24 mouse cellular contexts compared by ENCODE assay signal in genomic region chr16:8584248-8584647, GRCm38 (mm10). TPM values are rescaled to one million over a fixed set of nuclear protein-coding genes. Genes with fewer than 3 reads are reported as not detected.
A peak's percentile ranks its signal among the peaks of the same experiment; 100 is the strongest.
DNase-seq lines count a peak whose midpoint lies in the region; ATAC-seq and TF ChIP-seq lines count a peak whose summit lies in the region.
"Had no signal": no experiment of that assay in that cellular context is flagged by ENCODE, and none has a peak within 500 bp of the region (broad histone marks: within the 10 kb centered on the region; RNA-seq: fewer than 3 reads in every experiment).

No protein-coding gene starts in this region.

- H3K27me3 ChIP-seq in forebrain, embryonic 11.5 days (ENCODE audit: control insufficient read depth, insufficient read depth, low read length), result no peaks in the 10 kb centered on the region
- peaks cover 5% of the 10 kb centered on the region for H3K27me3 ChIP-seq in forebrain, embryonic 16.5 days (replicated peaks; ENCODE audit: control insufficient read depth, insufficient read depth, low read length)
- no peaks in the 10 kb centered on the region for H3K27me3 ChIP-seq in testis, adult 2 months (ENCODE audit: control insufficient read depth, insufficient read depth, low read length)
- no peaks in the 10 kb centered on the region for H3K27me3 ChIP-seq in neural tube, embryonic 15.5 days (replicated peaks)
- H3K27me3 ChIP-seq: embryonic facial prominence, embryonic 13.5 days; heart, embryonic 15.5 days; hindbrain, embryonic 15.5 days had no signal

- H3K27ac ChIP-seq in forebrain, embryonic 11.5 days (ENCODE audit: low read depth, low read length), result no peak overlapping the region
- no peak overlapping the region for H3K27ac ChIP-seq in forebrain, embryonic 16.5 days (ENCODE audit: low read length)
- H3K27ac ChIP-seq in testis, adult 2 months (ENCODE audit: control insufficient read depth, insufficient read depth, low read depth, low read length), result 0 out of 2 replicates have a peak overlapping the region, but pooled peaks have one; percentile 33
- peak overlapping the region; percentile 28; the same call in 1 of the 2 replicates for H3K27ac ChIP-seq in neural tube, embryonic 15.5 days (replicated peaks)
- H3K27ac ChIP-seq: embryonic facial prominence, embryonic 13.5 days; heart, adult 2 months; heart, embryonic 15.5 days; hindbrain, embryonic 10.5 days; hindbrain, embryonic 15.5 days had no signal

- H3K4me1 ChIP-seq in forebrain, embryonic 11.5 days (replicated peaks; ENCODE audit: control insufficient read depth, insufficient read depth, low read length), result no peaks in the 10 kb centered on the region
- H3K4me1 ChIP-seq in forebrain, embryonic 16.5 days (replicated peaks; ENCODE audit: control insufficient read depth, insufficient read depth, low read length), result no peaks in the 10 kb centered on the region
- H3K4me1 ChIP-seq in testis, adult 2 months (ENCODE audit: control insufficient read depth, insufficient read depth, low read length), result no peaks in the 10 kb centered on the region; the same call in 1 of the 2 replicates
- H3K4me1 ChIP-seq in neural tube, embryonic 15.5 days, result no peaks in the 10 kb centered on the region
- H3K4me1 ChIP-seq: embryonic facial prominence, embryonic 13.5 days; heart, embryonic 15.5 days; hindbrain, embryonic 15.5 days had no signal

- peaks cover 4% of the 10 kb centered on the region; the same call in 1 of the 2 replicates for H3K9me3 ChIP-seq in forebrain, embryonic 11.5 days (ENCODE audit: control insufficient read depth, low read length)
- peaks cover 4% of the 10 kb centered on the region; the same call in 1 of the 2 replicates for H3K9me3 ChIP-seq in forebrain, embryonic 16.5 days (ENCODE audit: control insufficient read depth, low read length)
- H3K9me3 ChIP-seq in neural tube, embryonic 15.5 days (replicated peaks), result no peaks in the 10 kb centered on the region; the same call in 1 of the 2 replicates
- H3K9me3 ChIP-seq: G1E; heart, embryonic 15.5 days; hindbrain, embryonic 15.5 days had no signal

- H3K4me2 ChIP-seq in forebrain, embryonic 11.5 days (ENCODE audit: low read depth, low read length, severe bottlenecking), result no peak overlapping the region
- no peak overlapping the region for H3K4me2 ChIP-seq in forebrain, embryonic 16.5 days (ENCODE audit: low read length)
- no peak overlapping the region for H3K4me2 ChIP-seq in neural tube, embryonic 15.5 days
- H3K4me2 ChIP-seq: embryonic facial prominence, embryonic 13.5 days; heart, embryonic 11.5 days; heart, embryonic 15.5 days; hindbrain, embryonic 15.5 days had no signal

- no peak overlapping the region for H3K4me3 ChIP-seq in forebrain, embryonic 11.5 days (ENCODE audit: low read depth, low read length)
- no peak overlapping the region for H3K4me3 ChIP-seq in forebrain, embryonic 16.5 days (replicated peaks; ENCODE audit: low read length)
- H3K4me3 ChIP-seq in testis, adult 2 months (ENCODE audit: control insufficient read depth, low read depth, low read length), result no peak overlapping the region
- no peak overlapping the region for H3K4me3 ChIP-seq in neural tube, embryonic 15.5 days (replicated peaks)
- H3K4me3 ChIP-seq: embryonic facial prominence, embryonic 13.5 days; heart, adult 2 months; heart, embryonic 15.5 days; hindbrain, embryonic 10.5 days; hindbrain, embryonic 15.5 days had no signal

- WGBS in forebrain, embryonic 11.5 days, result 72% methylated on average over 1 of the region's 1 CpGs
- WGBS in forebrain, embryonic 16.5 days, result 81% methylated on average over 1 of the region's 1 CpGs
- 41% methylated on average over 1 of the region's 1 CpGs for WGBS in neural tube, embryonic 15.5 days

- ATAC-seq in forebrain, embryonic 11.5 days (replicated peaks; ENCODE audit: low FRiP score), result no peak
- no peak for ATAC-seq in forebrain, embryonic 16.5 days
- ATAC-seq in neural tube, embryonic 15.5 days (ENCODE audit: low FRiP score), result no peak
- ATAC-seq: CD4-positive, CD25-positive, alpha-beta regulatory T cell, adult 4 months; forebrain, embryonic 14.5 days; inflammation-experienced regulatory T-cells, adult 6 months had no signal

- TF ChIP-seq CTCF in testis, adult 2 months (IDR thresholded peaks at IDR 0.05; ENCODE audit: control insufficient read depth, insufficient read depth, insufficient replicate concordance, low read depth, low read length), result no peak

- H3K9ac ChIP-seq in forebrain, embryonic 11.5 days (ENCODE audit: low read length), result no peak overlapping the region
- no peak overlapping the region for H3K9ac ChIP-seq in forebrain, embryonic 16.5 days (replicated peaks; ENCODE audit: low read depth, low read length)
- H3K9ac ChIP-seq in neural tube, embryonic 15.5 days (replicated peaks), result no peak overlapping the region
- H3K9ac ChIP-seq: embryonic facial prominence, embryonic 13.5 days; heart, embryonic 15.5 days; hindbrain, embryonic 15.5 days had no signal

- peak; percentile 14 for DNase-seq in forebrain, embryonic 11.5 days (ENCODE audit: low spot score)
- no peak for DNase-seq in testis, postnatal 10 days (ENCODE audit: low spot score)
- no peak for DNase-seq in frontal cortex, postnatal 10 days (ENCODE audit: low spot score in 2 of 2)
- no peak for DNase-seq in ovary, postnatal 10 days (ENCODE audit: low spot score)
- DNase-seq: adrenal gland, postnatal 10 days; B cell, adult 2 months; cerebellum, adult 11-12 months; cerebellum, adult 9-10 months; cerebellum, postnatal 25 days; gastrocnemius, postnatal 10 days; heart, adult 2 months; heart, postnatal 14 days had no signal

- TF ChIP-seq POLR2A in testis, adult 2 months (IDR thresholded peaks at IDR 0.05; ENCODE audit: control insufficient read depth, low read depth, low read length), result no peak

- H3K36me3 ChIP-seq in forebrain, embryonic 11.5 days (ENCODE audit: control insufficient read depth, insufficient read depth, low read length), result no peaks in the 10 kb centered on the region
- H3K36me3 ChIP-seq in forebrain, embryonic 16.5 days (ENCODE audit: control insufficient read depth, insufficient read depth), result peaks cover 11% of the 10 kb centered on the region
- H3K36me3 ChIP-seq in testis, adult 2 months (ENCODE audit: control insufficient read depth, insufficient read depth, low read length), result no peaks in the 10 kb centered on the region
- peaks cover 74% of the 10 kb centered on the region for H3K36me3 ChIP-seq in neural tube, embryonic 15.5 days
- H3K36me3 ChIP-seq: G1E had no signal

RNA-seq across cellular contexts. Expression of gene Pmm2, which starts 53.2 kb away (rescaled TPM):
- polyA plus RNA-seq in forebrain, embryonic 11.5 days (2014; fragmentation: Nextera tagmentation; extraction: Ambion mirVana), result 43.8 and 44.8 TPM in 2 replicates
- 48.1 and 53.4 TPM in 2 replicates for polyA plus RNA-seq in forebrain, embryonic 16.5 days (2015; fragmentation: Nextera tagmentation; extraction: Ambion mirVana)
- polyA plus RNA-seq in testis, adult 2 months (2012; rRNA removed), result 58.5 and 60.2 TPM in 2 replicates
- polyA plus RNA-seq in neural tube, embryonic 15.5 days (2015; fragmentation: Nextera tagmentation; extraction: Ambion mirVana), result 38.2 and 44.6 TPM in 2 replicates

RNA-seq across cellular contexts. Expression of gene Tmem186, which starts 53.3 kb away (rescaled TPM):
- 19.9 and 20.8 TPM in 2 replicates for polyA plus RNA-seq in forebrain, embryonic 11.5 days (2014; fragmentation: Nextera tagmentation; extraction: Ambion mirVana)
- 26.8 and 27.8 TPM in 2 replicates for polyA plus RNA-seq in forebrain, embryonic 16.5 days (2015; fragmentation: Nextera tagmentation; extraction: Ambion mirVana)
- polyA plus RNA-seq in testis, adult 2 months (2012; rRNA removed), result 11.0 and 11.1 TPM in 2 replicates
- 20.0 and 22.0 TPM in 2 replicates for polyA plus RNA-seq in neural tube, embryonic 15.5 days (2015; fragmentation: Nextera tagmentation; extraction: Ambion mirVana)

Comparison
In these comparisons a context has a peak if more than half of its experiments do, and no peak if none do; other contexts are left out.
1. H3K27ac ChIP-seq: peak in testis, adult 2 months (single experiment) and neural tube, embryonic 15.5 days (single experiment); none in forebrain, embryonic 11.5 days (single experiment) and forebrain, embryonic 16.5 days (single experiment).